Mouse (Mus musculus): ENCODE results near the gene Gm10570. TPM values are rescaled to one million over a fixed set of nuclear protein-coding genes. Genes with fewer than 3 reads are reported as not detected.
A peak's percentile ranks its signal among the peaks of the same experiment; 100 is the strongest.

The Gm10570 gene
- polyA plus RNA-seq, 1 experiment: not detected

- no peak overlapping the region for H3K27ac ChIP-seq (ENCODE audit: insufficient read depth, low read depth, low read length)
- H3K36me3 ChIP-seq (ENCODE audit: control insufficient read depth, insufficient read depth, low read length): no peaks in the 10 kb centered on the region
- H3K4me3 ChIP-seq (ENCODE audit: low read depth, low read length): no peak overlapping the region
- no peaks in the 10 kb centered on the region; the same call in 1 of the 2 replicates for H3K4me1 ChIP-seq (ENCODE audit: control insufficient read depth, insufficient read depth, insufficient read length, low read length)
- TF ChIP-seq POLR2A (IDR thresholded peaks at IDR 0.05; ENCODE audit: low read depth, low read length): no peak
- TF ChIP-seq CTCF (IDR thresholded peaks at IDR 0.05; ENCODE audit: extremely low read depth, insufficient read length, insufficient replicate concordance, low read depth, low read length): no peak
- WGBS: 89% methylated on average over 13 of the region's 13 CpGs
- H3K27me3 ChIP-seq (ENCODE audit: control insufficient read depth, insufficient read depth, low read length): no peaks in the 10 kb centered on the region
These were observed 12.1 kb downstream of the Gm10570 start for GRCm38 (mm10) chr4:130296243-130296965.

- Histone ChIP-seq H3K4me3 (ENCODE audit: low read depth, low read length) (no peak overlapping the region), H3K27me3 (ENCODE audit: control insufficient read depth, insufficient read depth, low read length) (no peaks in the 10 kb centered on the region), H3K36me3 (ENCODE audit: control insufficient read depth, insufficient read depth, low read length) (no peaks in the 10 kb centered on the region), H3K4me1 (ENCODE audit: control insufficient read depth, insufficient read depth, insufficient read length, low read length) (no peaks in the 10 kb centered on the region; the same call in 1 of the 2 replicates), H3K27ac (ENCODE audit: insufficient read depth, low read depth, low read length) (no peak overlapping the region)
- TF ChIP-seq POLR2A (IDR thresholded peaks at IDR 0.05; ENCODE audit: low read depth, low read length) (no peak), CTCF (IDR thresholded peaks at IDR 0.05; ENCODE audit: extremely low read depth, insufficient read length, insufficient replicate concordance, low read depth, low read length) (peak; percentile 46; the same call in 1 of the 2 replicates)
- WGBS: 23% methylated on average over 23 of the region's 23 CpGs
These were observed 13.3 kb downstream of the Gm10570 start for GRCm38 (mm10) chr4:130295047-130295745.

- Histone ChIP-seq H3K4me3 (ENCODE audit: low read depth, low read length) (no peak overlapping the region), H3K36me3 (ENCODE audit: control insufficient read depth, insufficient read depth, low read length) (no peaks in the 10 kb centered on the region), H3K4me1 (ENCODE audit: control insufficient read depth, insufficient read depth, insufficient read length, low read length) (no peaks in the 10 kb centered on the region; the same call in 1 of the 2 replicates), H3K27ac (ENCODE audit: insufficient read depth, low read depth, low read length) (no peak overlapping the region), H3K27me3 (ENCODE audit: control insufficient read depth, insufficient read depth, low read length) (no peaks in the 10 kb centered on the region)
- WGBS: 72% methylated on average over 8 of the region's 8 CpGs
- TF ChIP-seq CTCF (IDR thresholded peaks at IDR 0.05; ENCODE audit: extremely low read depth, insufficient read length, insufficient replicate concordance, low read depth, low read length) (no peak), POLR2A (IDR thresholded peaks at IDR 0.05; ENCODE audit: low read depth, low read length) (no peak)
These were observed 14.0 kb downstream of the Gm10570 start for GRCm38 (mm10) chr4:130294513-130294912.

GRCm38 (mm10) chr4:130292271-130292670 is 16.2 kb downstream of the Gm10570 start:
- H3K4me3 ChIP-seq (ENCODE audit: low read depth, low read length): no peak overlapping the region

GRCm38 (mm10) chr4:130289824-130290223 is 18.6 kb downstream of the Gm10570 start:
- no peaks in the 10 kb centered on the region for H3K4me1 ChIP-seq (ENCODE audit: control insufficient read depth, insufficient read depth, insufficient read length, low read length)
- WGBS: 80% methylated on average over 3 of the region's 3 CpGs
- H3K4me3 ChIP-seq (ENCODE audit: low read depth, low read length): no peak overlapping the region

More at GRCm38 (mm10) chr4:130292271-130292670, 16.2 kb downstream of the Gm10570 start:
- TF ChIP-seq POLR2A (IDR thresholded peaks at IDR 0.05; ENCODE audit: low read depth, low read length) (no peak), CTCF (IDR thresholded peaks at IDR 0.05; ENCODE audit: extremely low read depth, insufficient read length, insufficient replicate concordance, low read depth, low read length) (peak; percentile 97)
- H3K4me1 ChIP-seq (ENCODE audit: control insufficient read depth, insufficient read depth, insufficient read length, low read length): no peaks in the 10 kb centered on the region; the same call in 1 of the 2 replicates
- H3K27ac ChIP-seq (ENCODE audit: insufficient read depth, low read depth, low read length): no peak overlapping the region
- WGBS: 1% methylated on average over 4 of the region's 4 CpGs
- no peaks in the 10 kb centered on the region for H3K36me3 ChIP-seq (ENCODE audit: control insufficient read depth, insufficient read depth, low read length)
- no peaks in the 10 kb centered on the region for H3K27me3 ChIP-seq (ENCODE audit: control insufficient read depth, insufficient read depth, low read length)

GRCm38 (mm10) chr4:130286531-130286930 is 21.9 kb downstream of the Gm10570 start:
- TF ChIP-seq CTCF (IDR thresholded peaks at IDR 0.05; ENCODE audit: extremely low read depth, insufficient read length, insufficient replicate concordance, low read depth, low read length): no peak
- TF ChIP-seq POLR2A (IDR thresholded peaks at IDR 0.05; ENCODE audit: low read depth, low read length): no peak
- Histone ChIP-seq H3K4me1 (ENCODE audit: control insufficient read depth, insufficient read depth, insufficient read length, low read length) (no peaks in the 10 kb centered on the region), H3K36me3 (ENCODE audit: control insufficient read depth, insufficient read depth, low read length) (no peaks in the 10 kb centered on the region), H3K27me3 (ENCODE audit: control insufficient read depth, insufficient read depth, low read length) (no peaks in the 10 kb centered on the region), H3K4me3 (ENCODE audit: low read depth, low read length) (no peak overlapping the region), H3K27ac (ENCODE audit: insufficient read depth, low read depth, low read length) (no peak overlapping the region)
- WGBS: 48% methylated on average over 3 of the region's 3 CpGs

More at GRCm38 (mm10) chr4:130289824-130290223, 18.6 kb downstream of the Gm10570 start:
- no peak for TF ChIP-seq POLR2A (IDR thresholded peaks at IDR 0.05; ENCODE audit: low read depth, low read length)
- Histone ChIP-seq H3K27me3 (ENCODE audit: control insufficient read depth, insufficient read depth, low read length) (no peaks in the 10 kb centered on the region), H3K36me3 (ENCODE audit: control insufficient read depth, insufficient read depth, low read length) (no peaks in the 10 kb centered on the region), H3K27ac (ENCODE audit: insufficient read depth, low read depth, low read length) (no peak overlapping the region)

- 76% methylated on average over 9 of the region's 9 CpGs for WGBS
- Histone ChIP-seq H3K4me1 (ENCODE audit: control insufficient read depth, insufficient read depth, insufficient read length, low read length) (no peaks in the 10 kb centered on the region), H3K27ac (ENCODE audit: insufficient read depth, low read depth, low read length) (no peak overlapping the region), H3K36me3 (ENCODE audit: control insufficient read depth, insufficient read depth, low read length) (no peaks in the 10 kb centered on the region), H3K27me3 (ENCODE audit: control insufficient read depth, insufficient read depth, low read length) (no peaks in the 10 kb centered on the region), H3K4me3 (ENCODE audit: low read depth, low read length) (no peak overlapping the region)
- TF ChIP-seq POLR2A (IDR thresholded peaks at IDR 0.05; ENCODE audit: low read depth, low read length) (no peak), CTCF (IDR thresholded peaks at IDR 0.05; ENCODE audit: extremely low read depth, insufficient read length, insufficient replicate concordance, low read depth, low read length) (no peak)
These were observed 24.6 kb downstream of the Gm10570 start for GRCm38 (mm10) chr4:130283826-130284225.
